ENCODE assay signal across 9 mouse cellular contexts in the genomic region with DNA sequence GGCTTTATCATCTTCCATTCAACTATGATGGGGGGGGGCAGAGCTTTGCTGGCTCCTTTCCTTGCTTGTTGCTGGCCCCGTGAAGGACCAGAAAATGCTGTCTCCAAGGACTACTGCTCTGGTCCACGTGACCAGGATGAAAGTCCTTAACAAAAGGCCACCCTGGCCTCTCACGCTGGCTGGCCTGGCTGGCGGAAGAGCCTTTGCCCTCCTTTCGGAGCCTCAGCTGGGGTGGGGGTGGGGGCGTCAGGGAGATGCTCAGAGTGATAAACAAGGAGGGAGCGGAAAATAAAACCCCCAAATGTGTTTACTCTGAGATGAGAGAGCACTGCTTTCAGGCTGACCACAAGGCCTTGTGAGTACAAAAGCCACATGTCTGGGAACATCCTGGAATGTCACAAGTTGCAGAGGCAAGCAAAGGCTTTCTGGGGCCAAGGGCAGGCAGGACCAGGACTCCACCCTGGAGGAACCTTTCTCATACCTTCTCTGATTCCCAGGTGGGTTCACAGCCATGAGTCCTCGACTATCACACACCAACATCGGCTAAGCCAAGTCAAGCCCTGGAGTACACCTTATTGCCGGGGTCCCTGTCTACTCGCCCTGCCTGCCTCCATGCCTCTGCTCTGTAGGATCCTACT. TPM values are rescaled to one million over a fixed set of nuclear protein-coding genes. Genes with fewer than 3 reads are reported as not detected.
DNase-seq lines count a peak whose midpoint lies in the region; ATAC-seq and TF ChIP-seq lines count a peak whose summit lies in the region.
"Had no signal": no experiment of that assay in that cellular context is flagged by ENCODE, and none has a peak within 500 bp of the region (broad histone marks: within the 10 kb centered on the region; RNA-seq: fewer than 3 reads in every experiment).

No protein-coding gene starts in this region.

- no peak for ATAC-seq in midbrain, embryonic 14.5 days (ENCODE audit: low FRiP score, low TSS enrichment)
- no peak for ATAC-seq in midbrain, embryonic 15.5 days (replicated peaks)
- peak; percentile 64; the same call in 1 of the 2 replicates for ATAC-seq in stomach, postnatal 0 days (ENCODE audit: low FRiP score, low TSS enrichment)

- TF ChIP-seq CTCF in kidney, adult 2 months (conservative IDR thresholded peaks at IDR 0.05; ENCODE audit: insufficient read depth, insufficient read length, low read depth, low read length), result no peak
- TF ChIP-seq CTCF in stomach, postnatal 0 days (IDR thresholded peaks at IDR 0.05; ENCODE audit: low read depth), result no peak

- H3K9me3 ChIP-seq in midbrain, embryonic 14.5 days (ENCODE audit: control insufficient read depth, low read length), result no peaks in the 10 kb centered on the region
- H3K9me3 ChIP-seq in midbrain, embryonic 15.5 days, result no peaks in the 10 kb centered on the region
- no peaks in the 10 kb centered on the region for H3K9me3 ChIP-seq in stomach, postnatal 0 days (ENCODE audit: control insufficient read depth, low read length)
- H3K9me3 ChIP-seq: limb, embryonic 15.5 days had no signal

- no peak overlapping the region for H3K4me3 ChIP-seq in midbrain, embryonic 14.5 days (replicated peaks; ENCODE audit: low read depth, low read length)
- no peak overlapping the region for H3K4me3 ChIP-seq in midbrain, embryonic 15.5 days
- H3K4me3 ChIP-seq in kidney, adult 2 months (ENCODE audit: insufficient read depth, low read depth, low read length), result no peak overlapping the region
- no peak overlapping the region for H3K4me3 ChIP-seq in stomach, postnatal 0 days (ENCODE audit: low read depth, low read length)
- H3K4me3 ChIP-seq: limb, embryonic 15.5 days had no signal

- DNase-seq in adrenal gland, postnatal 25 days, result peak; percentile 20
- no peak for DNase-seq in adrenal gland, adult 18-20 months (ENCODE audit: low spot score in 2 of 2)
- DNase-seq in midbrain, embryonic 14.5 days, result peak; percentile 24
- peak; percentile 86 for DNase-seq in kidney, adult 2 months
- DNase-seq in stomach, postnatal 0 days (ENCODE audit: low spot score), result no peak
- no peak for DNase-seq in cerebellum, adult 8-10 months
- no peak for DNase-seq in gastrocnemius, postnatal 36 days

- H3K4me1 ChIP-seq in midbrain, embryonic 14.5 days (ENCODE audit: control insufficient read depth, insufficient read depth, low read length), result no peaks in the 10 kb centered on the region
- peaks cover 5% of the 10 kb centered on the region; the same call in 1 of the 2 replicates for H3K4me1 ChIP-seq in midbrain, embryonic 15.5 days
- H3K4me1 ChIP-seq in kidney, adult 2 months (ENCODE audit: control insufficient read depth, insufficient read depth, low read length), result peaks cover 6% of the 10 kb centered on the region
- no peaks in the 10 kb centered on the region; the same call in 1 of the 2 replicates for H3K4me1 ChIP-seq in stomach, postnatal 0 days (replicated peaks; ENCODE audit: control insufficient read depth, insufficient read depth)
- H3K4me1 ChIP-seq: limb, embryonic 15.5 days had no signal

- no peaks in the 10 kb centered on the region for H3K27me3 ChIP-seq in midbrain, embryonic 14.5 days (ENCODE audit: control insufficient read depth, insufficient read depth, low read length)
- no peaks in the 10 kb centered on the region for H3K27me3 ChIP-seq in midbrain, embryonic 15.5 days (replicated peaks)
- H3K27me3 ChIP-seq in kidney, adult 2 months (replicated peaks; ENCODE audit: control insufficient read depth, insufficient read depth, low read length), result no peaks in the 10 kb centered on the region
- H3K27me3 ChIP-seq in stomach, postnatal 0 days (ENCODE audit: control insufficient read depth, insufficient read depth, low read length), result no peaks in the 10 kb centered on the region
- H3K27me3 ChIP-seq: limb, embryonic 15.5 days had no signal

- H3K4me2 ChIP-seq in midbrain, embryonic 14.5 days (ENCODE audit: low read length), result no peak overlapping the region
- no peak overlapping the region for H3K4me2 ChIP-seq in midbrain, embryonic 15.5 days
- H3K4me2 ChIP-seq in stomach, postnatal 0 days (replicated peaks; ENCODE audit: low read depth), result no peak overlapping the region
- H3K4me2 ChIP-seq: limb, embryonic 15.5 days had no signal

- H3K9ac ChIP-seq in midbrain, embryonic 14.5 days (replicated peaks; ENCODE audit: low read length), result no peak overlapping the region
- H3K9ac ChIP-seq in midbrain, embryonic 15.5 days, result no peak overlapping the region
- no peak overlapping the region for H3K9ac ChIP-seq in stomach, postnatal 0 days (ENCODE audit: low read length)
- H3K9ac ChIP-seq: limb, embryonic 15.5 days had no signal

- H3K36me3 ChIP-seq in midbrain, embryonic 14.5 days (ENCODE audit: control insufficient read depth, insufficient read depth, low read length), result no peaks in the 10 kb centered on the region
- H3K36me3 ChIP-seq in midbrain, embryonic 15.5 days (replicated peaks), result no peaks in the 10 kb centered on the region
- H3K36me3 ChIP-seq in kidney, adult 2 months (ENCODE audit: control insufficient read depth, insufficient read depth, low read length), result no peaks in the 10 kb centered on the region
- no peaks in the 10 kb centered on the region for H3K36me3 ChIP-seq in stomach, postnatal 0 days (ENCODE audit: control insufficient read depth, insufficient read depth, low read length)
- H3K36me3 ChIP-seq: limb, embryonic 15.5 days had no signal

- intact Hi-C loops in gastrocnemius, postnatal 36 days (cut with DNase I), result no loop called here

- TF ChIP-seq POLR2A in kidney, adult 2 months (IDR thresholded peaks at IDR 0.05; ENCODE audit: low read depth, low read length), result no peak

- WGBS in midbrain, embryonic 14.5 days, result 37% methylated on average over 11 of the region's 11 CpGs
- WGBS in midbrain, embryonic 15.5 days, result 35% methylated on average over 11 of the region's 11 CpGs
- WGBS in kidney, adult 2 months, result 46% methylated on average over 11 of the region's 11 CpGs
- WGBS in stomach, postnatal 0 days, result 52% methylated on average over 11 of the region's 11 CpGs

- no peak for TF ChIP-seq EP300 in stomach, postnatal 0 days (optimal IDR thresholded peaks at IDR 0.05)

- no peak overlapping the region for H3K27ac ChIP-seq in midbrain, embryonic 14.5 days (replicated peaks; ENCODE audit: low read depth, low read length)
- no peak overlapping the region for H3K27ac ChIP-seq in midbrain, embryonic 15.5 days
- peak overlapping the region; percentile 66 for H3K27ac ChIP-seq in kidney, adult 2 months (ENCODE audit: insufficient read depth, low read depth, low read length)
- H3K27ac ChIP-seq in stomach, postnatal 0 days (replicated peaks), result peak overlapping the region; percentile 56; the same call in 1 of the 2 replicates
- H3K27ac ChIP-seq: limb, embryonic 15.5 days had no signal

RNA-seq across cellular contexts. Expression of a gene that starts 24.7 kb away (rescaled TPM):
- total RNA-seq in adrenal gland, postnatal 25 days (2021), result 325 and 352 TPM in 2 replicates
- 100 to 1,000 TPM; 270 to 287 TPM for total RNA-seq in adrenal gland, adult 18-20 months (2021)
- polyA plus RNA-seq in midbrain, embryonic 14.5 days (2014; fragmentation: Nextera tagmentation; extraction: Ambion mirVana), result 7.3 and 14.8 TPM in 2 replicates
- polyA plus RNA-seq in midbrain, embryonic 15.5 days (2015; fragmentation: Nextera tagmentation; extraction: Ambion mirVana), result 11.9 and 14.2 TPM in 2 replicates
- 57.7 and 64.1 TPM in 2 replicates for polyA plus RNA-seq in kidney, adult 2 months (2012; rRNA removed)
- 27.9 and 32.9 TPM in 2 replicates for polyA plus RNA-seq in stomach, postnatal 0 days (2015; fragmentation: Nextera tagmentation; extraction: Ambion mirVana)
- total RNA-seq in gastrocnemius, postnatal 36 days (2021), result 10 to 100 TPM; 48.4 to 49.1 TPM

Comparison
In these comparisons a context has a peak if more than half of its experiments do, and no peak if none do; other contexts are left out.
1. DNase-seq: peak in adrenal gland, postnatal 25 days (single experiment), midbrain, embryonic 14.5 days (single experiment) and kidney, adult 2 months (single experiment); none in adrenal gland, adult 18-20 months (0 of 2), stomach, postnatal 0 days (single experiment), cerebellum, adult 8-10 months (single experiment) and gastrocnemius, postnatal 36 days (0 of 2).
2. H3K27ac ChIP-seq: peak in kidney, adult 2 months (single experiment) and stomach, postnatal 0 days (single experiment); none in midbrain, embryonic 14.5 days (single experiment) and midbrain, embryonic 15.5 days (single experiment).